Mouse (Mus musculus): ENCODE data around the gene Ccnd3. TPM values are rescaled to one million over a fixed set of nuclear protein-coding genes. Genes with fewer than 3 reads are reported as not detected.
A peak's percentile ranks its signal among the peaks of the same experiment; 100 is the strongest.

Ccnd3 gene
- polyA plus RNA-seq, 1 experiment from 2014 or later = 214 TPM

DNA sequence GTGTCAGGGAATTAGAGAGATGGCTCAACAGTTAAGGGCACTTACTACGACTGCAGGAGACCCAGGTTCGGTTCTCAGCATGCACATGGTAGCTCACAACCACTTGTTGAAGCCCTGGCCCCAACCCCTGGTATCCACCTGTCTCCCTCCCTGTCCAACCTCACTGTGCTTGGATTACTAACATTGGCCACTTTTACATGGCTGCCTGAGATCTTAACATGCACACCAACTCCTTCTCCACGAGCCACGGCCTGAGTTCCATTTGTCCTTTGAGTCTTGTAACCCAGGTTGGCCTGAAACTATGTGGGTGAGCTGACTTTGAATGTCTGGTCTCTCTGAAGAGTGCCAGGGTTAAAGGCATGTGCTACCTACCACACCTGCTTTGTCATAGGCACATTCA is 1.8 kb downstream of the Ccnd3 start:
- TF ChIP-seq EP300 (IDR thresholded peaks at IDR 0.05) (no peak), CTCF (IDR thresholded peaks at IDR 0.05) (no peak)
- no peak overlapping the region for H3K9ac ChIP-seq (replicated peaks; ENCODE audit: low read depth)
- no peaks in the 10 kb centered on the region for H3K27me3 ChIP-seq (replicated peaks; ENCODE audit: insufficient read depth, low read length)
- H3K4me2 ChIP-seq (replicated peaks; ENCODE audit: low read depth, low read length) = peak overlapping the region; percentile 66
- peaks cover 40% of the 10 kb centered on the region for H3K4me1 ChIP-seq (ENCODE audit: insufficient read depth, low read depth, low read length)
- 82% methylated on average over 4 of the region's 4 CpGs for WGBS
- no peaks in the 10 kb centered on the region for H3K9me3 ChIP-seq (ENCODE audit: low read length)
- no peak overlapping the region; the same call in 1 of the 2 replicates for H3K4me3 ChIP-seq (ENCODE audit: low read depth, low read length)
- DNase-seq (ENCODE audit: low spot score) = no peak
- 0 out of 2 replicates have a peak overlapping the region, but pooled peaks have one; percentile 99 for H3K27ac ChIP-seq (ENCODE audit: low read length)
- no peaks in the 10 kb centered on the region for H3K36me3 ChIP-seq (ENCODE audit: insufficient read depth, low read length)
- no peak for ATAC-seq

GRCm38 (mm10) chr17:47507523-47507922 is 2.7 kb downstream of the Ccnd3 start:
- TF ChIP-seq CTCF (IDR thresholded peaks at IDR 0.05) = no peak
- no peak for TF ChIP-seq EP300 (IDR thresholded peaks at IDR 0.05)
- H3K9ac ChIP-seq (replicated peaks; ENCODE audit: low read depth) = no peak overlapping the region
- peaks cover 46% of the 10 kb centered on the region for H3K4me1 ChIP-seq (ENCODE audit: insufficient read depth, low read depth, low read length)
- H3K27ac ChIP-seq (ENCODE audit: low read length) = peak overlapping the region; percentile 99
- ATAC-seq (no peak), DNase-seq (ENCODE audit: low spot score) (peak; percentile 13)
- H3K4me2 ChIP-seq (replicated peaks; ENCODE audit: low read depth, low read length) = peak overlapping the region; percentile 66
- 0 out of 2 replicates have a peak overlapping the region, but pooled peaks have one; percentile 35 for H3K4me3 ChIP-seq (ENCODE audit: low read depth, low read length)
- H3K36me3 ChIP-seq (ENCODE audit: insufficient read depth, low read length) = no peaks in the 10 kb centered on the region
- WGBS = 41% methylated on average over 2 of the region's 2 CpGs
- no peaks in the 10 kb centered on the region for H3K9me3 ChIP-seq (ENCODE audit: low read length)
- H3K27me3 ChIP-seq (replicated peaks; ENCODE audit: insufficient read depth, low read length) = no peaks in the 10 kb centered on the region

DNA sequence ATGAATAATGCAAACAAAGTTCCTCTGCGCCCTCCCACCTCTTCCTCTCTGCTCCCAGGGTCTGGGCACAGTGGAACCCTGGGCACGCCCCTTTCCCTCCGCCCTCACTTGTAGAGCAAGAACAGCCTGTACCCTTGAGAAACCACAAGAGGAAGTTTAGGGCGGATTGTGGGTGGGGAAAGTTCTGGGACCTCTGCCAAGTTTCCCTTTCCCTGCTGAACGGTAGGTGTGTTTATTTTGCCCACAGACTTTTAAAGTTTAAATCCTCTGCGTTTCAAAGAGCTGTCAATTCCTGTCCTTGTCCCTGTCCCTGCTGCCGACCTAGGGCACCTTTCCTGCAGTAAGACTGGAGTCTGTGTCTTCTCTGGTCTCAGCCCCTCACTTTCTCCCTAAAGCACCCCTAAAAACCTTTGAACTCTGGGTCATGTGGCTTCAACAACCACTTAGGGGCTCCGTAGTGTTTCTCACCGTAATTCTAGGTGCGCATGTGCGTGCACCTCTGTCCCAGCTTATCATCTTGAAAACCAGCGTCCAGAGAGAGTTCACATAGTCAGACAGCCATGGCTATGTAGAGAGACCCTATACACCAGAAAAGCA is 3.3 kb downstream of the Ccnd3 start:
- Histone ChIP-seq H3K4me2 (replicated peaks; ENCODE audit: low read depth, low read length) (peak overlapping the region; percentile 66), H3K4me1 (ENCODE audit: insufficient read depth, low read depth, low read length) (peaks cover 52% of the 10 kb centered on the region), H3K9ac (replicated peaks; ENCODE audit: low read depth) (peak overlapping the region; percentile 55; the same call in 1 of the 2 replicates), H3K27ac (ENCODE audit: low read length) (peak overlapping the region; percentile 99), H3K4me3 (ENCODE audit: low read depth, low read length) (peak overlapping the region; percentile 35), H3K9me3 (ENCODE audit: low read length) (no peaks in the 10 kb centered on the region), H3K27me3 (replicated peaks; ENCODE audit: insufficient read depth, low read length) (no peaks in the 10 kb centered on the region), H3K36me3 (ENCODE audit: insufficient read depth, low read length) (no peaks in the 10 kb centered on the region)
- DNase-seq (ENCODE audit: low spot score) = peak; percentile 99
- TF ChIP-seq EP300 (IDR thresholded peaks at IDR 0.05) = peak; percentile 100
- 0 out of 2 replicates have a peak, but pooled peaks have one; percentile 12 for TF ChIP-seq CTCF (IDR thresholded peaks at IDR 0.05)
- ATAC-seq = peak; percentile 80
- WGBS = 2% methylated on average over 12 of the region's 12 CpGs

DNA sequence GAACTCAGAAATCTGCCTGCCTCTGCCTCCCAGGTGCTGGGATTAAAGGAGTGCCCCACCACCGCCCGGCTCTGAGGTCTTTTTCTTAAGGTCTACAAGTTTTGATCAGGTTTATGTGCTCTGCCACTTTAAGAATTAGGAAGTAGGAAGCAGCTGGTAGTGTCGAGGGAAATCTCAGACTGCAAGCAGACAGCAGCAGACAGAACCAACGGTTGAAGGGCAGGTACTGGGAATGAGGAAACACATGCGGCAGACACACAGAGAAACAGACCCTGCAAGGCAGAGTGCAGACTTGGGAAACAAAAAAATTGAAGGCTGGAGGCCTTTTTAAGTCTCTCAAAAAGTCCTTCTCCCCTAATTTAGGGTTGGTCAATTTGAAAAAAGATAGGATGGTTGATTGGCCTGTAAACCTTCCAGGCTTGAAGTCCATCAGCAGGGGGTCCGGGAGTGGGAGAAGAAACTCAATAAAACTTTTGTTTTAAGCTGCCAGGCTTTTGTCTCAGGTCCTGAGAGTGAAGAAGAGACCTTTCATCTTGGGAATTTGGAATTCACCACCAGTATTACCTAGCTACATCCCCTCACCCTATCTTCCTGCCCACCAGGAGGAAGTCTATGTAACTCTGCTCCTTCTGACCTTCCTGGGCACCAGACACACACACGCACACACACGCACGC is 4.3 kb downstream of the Ccnd3 start:
- no peak for TF ChIP-seq EP300 (IDR thresholded peaks at IDR 0.05)
- TF ChIP-seq CTCF (IDR thresholded peaks at IDR 0.05) = no peak
- peak overlapping the region; percentile 6; the same call in 1 of the 2 replicates for H3K4me2 ChIP-seq (replicated peaks; ENCODE audit: low read depth, low read length)
- 51% methylated on average over 9 of the region's 9 CpGs for WGBS
- H3K9ac ChIP-seq (replicated peaks; ENCODE audit: low read depth) = no peak overlapping the region
- H3K4me1 ChIP-seq (ENCODE audit: insufficient read depth, low read depth, low read length) = peaks cover 54% of the 10 kb centered on the region
- peak; percentile 52 for DNase-seq (ENCODE audit: low spot score)
- H3K36me3 ChIP-seq (ENCODE audit: insufficient read depth, low read length) = no peaks in the 10 kb centered on the region
- H3K27ac ChIP-seq (ENCODE audit: low read length) = peak overlapping the region; percentile 99
- H3K9me3 ChIP-seq (ENCODE audit: low read length) = no peaks in the 10 kb centered on the region
- H3K27me3 ChIP-seq (replicated peaks; ENCODE audit: insufficient read depth, low read length) = no peaks in the 10 kb centered on the region
- ATAC-seq = no peak
- no peak overlapping the region for H3K4me3 ChIP-seq (ENCODE audit: low read depth, low read length)

DNA sequence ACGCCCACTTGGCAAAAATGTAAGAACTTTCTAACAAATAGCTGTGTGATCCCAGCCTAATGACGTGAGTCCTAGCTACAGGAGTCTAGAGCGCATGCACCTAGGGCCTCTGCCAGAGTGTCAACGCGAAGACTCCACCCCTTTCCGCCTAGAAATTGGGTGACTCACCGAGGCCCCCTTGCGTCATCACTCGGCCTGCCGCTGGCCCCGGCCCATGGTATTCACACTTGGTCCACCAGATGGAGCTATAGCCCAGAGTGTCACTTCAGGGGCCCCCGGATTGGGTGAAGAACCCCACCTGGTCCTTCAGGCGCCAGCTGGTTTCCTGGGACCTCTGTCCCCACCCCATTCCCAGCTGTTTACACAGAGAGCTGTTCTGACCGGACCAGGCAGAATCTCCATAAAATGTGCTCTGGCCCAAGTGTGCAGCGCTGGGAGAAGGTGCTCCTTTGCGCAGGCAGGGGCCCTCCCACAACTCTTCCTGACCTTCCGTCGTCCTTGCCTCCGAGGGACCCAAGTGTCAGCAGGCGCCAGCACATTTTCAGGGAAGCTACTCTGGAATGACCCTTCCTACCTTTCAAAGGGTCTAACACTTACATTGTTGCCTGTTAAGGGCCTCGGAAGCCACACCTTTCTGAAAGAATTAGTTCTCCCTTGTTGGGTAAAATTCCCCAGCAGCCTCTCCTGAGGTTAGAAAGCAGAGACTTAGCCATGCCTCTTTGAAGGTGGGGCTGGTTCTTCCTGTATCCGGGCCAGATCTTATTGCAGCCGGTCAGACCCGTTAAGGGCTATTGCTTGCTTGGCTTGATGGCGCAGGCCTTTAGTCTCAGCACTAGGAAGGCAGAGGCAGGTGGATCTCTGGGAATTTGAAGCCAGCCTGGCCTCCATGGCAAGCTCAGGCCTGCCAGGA is 6.5 kb downstream of the Ccnd3 start:
- peaks cover 40% of the 10 kb centered on the region for H3K4me1 ChIP-seq (ENCODE audit: insufficient read depth, low read depth, low read length)
- H3K9me3 ChIP-seq (ENCODE audit: low read length) = no peaks in the 10 kb centered on the region
- H3K4me3 ChIP-seq (ENCODE audit: low read depth, low read length) = peak overlapping the region; percentile 27
- peak overlapping the region; percentile 49 for H3K4me2 ChIP-seq (replicated peaks; ENCODE audit: low read depth, low read length)
- peak; percentile 100 for DNase-seq (ENCODE audit: low spot score)
- peaks cover 4% of the 10 kb centered on the region; the same call in 1 of the 2 replicates for H3K36me3 ChIP-seq (ENCODE audit: insufficient read depth, low read length)
- peak overlapping the region; percentile 13; the same call in 1 of the 2 replicates for H3K9ac ChIP-seq (replicated peaks; ENCODE audit: low read depth)
- H3K27ac ChIP-seq (ENCODE audit: low read length) = peak overlapping the region; percentile 93
- peak; percentile 89 for ATAC-seq
- H3K27me3 ChIP-seq (replicated peaks; ENCODE audit: insufficient read depth, low read length) = no peaks in the 10 kb centered on the region
- WGBS = 5% methylated on average over 25 of the region's 25 CpGs
- TF ChIP-seq CTCF (IDR thresholded peaks at IDR 0.05) (peak; percentile 96), EP300 (IDR thresholded peaks at IDR 0.05) (peak; percentile 76)
